Mouse (Mus musculus) natural killer cell, adult 2 months (primary cell): ENCODE measurements around the gene Alox12.

Experiments
- DNase-seq, 2 experiments: peaks; one replicate each; pipeline ENCODE4 v3.0.0; 2022; ENCODE audit warnings: low spot score in 2 of 2

Gene Alox12

GRCm38 (mm10) chr11:70220731-70221602 is 34.2 kb downstream of the Alox12 start, which contains the start of gene Slc16a13:
Slc16a13 (minus strand) TSS chr11:70221064.
- peak; percentile 83 to 90 for DNase-seq

DNA sequence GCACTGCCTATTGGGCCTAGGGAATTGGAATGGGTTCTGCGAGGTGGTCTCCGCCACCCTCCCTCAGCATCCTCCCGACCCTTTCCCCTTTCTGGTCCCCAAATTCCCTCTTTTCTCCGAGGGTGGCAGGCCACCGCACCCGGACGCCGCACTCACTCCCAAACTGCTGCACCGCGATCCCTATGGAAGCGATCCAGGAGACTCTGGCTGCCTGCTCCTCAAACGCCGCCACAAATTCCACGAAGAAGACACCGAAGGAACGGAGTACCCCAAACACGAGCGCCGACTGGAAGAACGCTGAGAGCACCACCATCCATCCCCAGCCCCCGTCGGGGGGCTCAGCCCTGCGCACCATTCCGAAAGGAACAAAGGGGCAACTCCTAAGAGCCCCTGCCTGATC is 34.8 kb downstream of the Alox12 start:
- DNase-seq = no peak

- DNase-seq = no peak
These were observed 35.3 kb downstream of the Alox12 start for GRCm38 (mm10) chr11:70219873-70220272.

GRCm38 (mm10) chr11:70218741-70219470 is 36.2 kb downstream of the Alox12 start:
- DNase-seq = no peak

GRCm38 (mm10) chr11:70218039-70218438 is 37.1 kb downstream of the Alox12 start:
- no peak for DNase-seq

GRCm38 (mm10) chr11:70216103-70216502 is 39.0 kb downstream of the Alox12 start:
- DNase-seq = no peak

GRCm38 (mm10) chr11:70215301-70215700 is 39.9 kb downstream of the Alox12 start:
- no peak for DNase-seq

DNA sequence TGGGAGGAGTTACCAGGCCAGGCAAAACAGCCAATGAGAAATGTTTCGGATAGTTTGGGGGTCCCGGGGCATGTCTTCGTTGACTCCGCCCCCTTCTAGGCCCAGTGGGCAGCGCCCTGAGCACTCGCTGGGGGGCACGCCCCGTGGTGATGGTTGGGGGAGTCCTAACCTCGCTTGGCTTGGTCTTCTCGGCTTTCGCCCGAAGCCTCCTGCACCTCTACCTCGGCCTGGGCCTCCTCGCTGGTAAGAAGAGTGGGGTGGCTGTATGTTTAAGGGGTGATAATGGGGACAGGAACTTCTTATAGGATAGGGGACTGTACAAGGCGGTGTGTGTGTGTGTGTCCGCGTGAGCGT is 40.3 kb downstream of the Alox12 start:
- DNase-seq = no peak

- DNase-seq = no peak
These were observed 40.8 kb downstream of the Alox12 start for GRCm38 (mm10) chr11:70214191-70214855.

DNA sequence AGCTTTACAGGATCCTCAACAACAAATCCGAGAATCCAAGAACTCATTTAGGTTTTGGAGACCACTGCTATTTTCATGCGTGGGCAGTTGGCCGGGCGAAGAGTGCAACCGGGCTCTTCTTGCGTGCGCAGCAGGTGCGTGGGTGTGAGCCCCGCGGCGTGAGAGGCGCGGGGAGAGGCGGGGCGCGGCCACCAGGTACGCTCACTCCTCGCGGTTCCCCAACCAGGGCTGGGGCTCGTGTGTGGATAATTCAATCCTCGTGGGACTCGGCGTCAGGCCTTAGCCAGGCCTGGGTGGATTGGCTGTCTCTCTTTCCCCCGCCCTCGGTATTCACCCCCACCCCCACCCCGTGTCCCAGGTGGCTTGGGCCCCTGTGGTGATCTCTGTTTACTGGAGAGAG is 41.4 kb downstream of the Alox12 start:
- DNase-seq = no peak

DNA sequence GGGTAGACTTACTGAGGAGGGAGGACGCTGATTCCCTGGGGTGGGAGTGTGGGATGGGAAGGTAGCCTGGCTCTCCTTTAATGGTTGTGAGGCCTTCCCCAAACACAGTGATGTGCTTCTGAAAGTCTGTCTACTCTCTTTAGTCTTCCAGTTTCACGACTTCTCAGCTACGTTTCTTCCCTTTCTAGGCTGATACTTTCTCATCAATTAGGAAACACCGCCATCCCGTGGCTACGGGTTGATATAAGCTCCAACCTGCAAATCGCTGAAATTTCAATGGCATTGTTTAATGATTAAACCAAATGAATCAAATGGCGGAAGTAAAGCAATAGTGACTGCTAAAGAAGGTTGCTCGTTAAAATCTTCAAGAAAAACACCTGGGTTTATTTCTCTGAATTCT is 42.3 kb downstream of the Alox12 start:
- peak in 1 of 2 experiments; percentile 55 for DNase-seq

- no peak for DNase-seq
These were observed 42.7 kb downstream of the Alox12 start, which contains the start of gene Slc16a11 for GRCm38 (mm10) chr11:70212423-70212822. Slc16a11 (plus strand) TSS chr11:70212752.

DNA sequence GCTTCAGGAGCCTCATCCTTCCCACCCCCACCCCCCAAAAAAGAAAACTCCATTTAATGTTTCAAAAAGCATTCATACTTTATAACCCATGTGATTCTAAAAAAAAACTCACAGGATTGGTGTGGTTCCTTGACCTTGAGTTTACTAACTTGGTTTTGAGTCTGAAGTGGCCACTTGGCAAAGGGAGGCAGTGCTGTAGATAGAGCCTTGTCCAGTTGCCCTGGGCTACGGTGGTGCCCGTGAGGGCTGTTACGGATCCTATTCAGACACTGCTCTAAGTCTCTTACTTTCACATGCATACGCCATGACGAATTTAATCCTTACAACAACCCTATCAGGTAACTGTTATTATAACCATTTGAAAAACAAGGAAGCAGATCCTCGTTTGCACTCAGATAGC is 43.2 kb downstream of the Alox12 start:
- DNase-seq = no peak

DNA sequence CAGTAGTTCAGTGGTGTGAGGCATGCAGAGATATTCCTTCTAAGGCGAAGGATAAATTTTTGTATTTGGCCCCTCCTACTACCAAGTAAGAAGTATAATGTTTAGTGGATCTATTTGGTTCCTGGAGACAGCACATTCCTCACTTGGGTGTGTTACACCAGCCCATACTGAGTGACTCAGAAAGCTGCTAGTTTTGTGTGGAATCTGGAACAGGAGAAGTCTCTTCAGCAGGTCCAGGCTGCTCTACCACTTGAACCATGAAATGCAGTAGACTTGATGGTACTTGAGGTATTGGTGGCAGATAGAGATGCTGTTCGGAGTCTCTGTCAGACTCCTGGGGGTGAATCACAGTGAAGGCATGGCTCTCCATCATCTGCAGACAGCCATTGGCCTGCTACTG is 44.5 kb downstream of the Alox12 start:
- no peak for DNase-seq

DNA sequence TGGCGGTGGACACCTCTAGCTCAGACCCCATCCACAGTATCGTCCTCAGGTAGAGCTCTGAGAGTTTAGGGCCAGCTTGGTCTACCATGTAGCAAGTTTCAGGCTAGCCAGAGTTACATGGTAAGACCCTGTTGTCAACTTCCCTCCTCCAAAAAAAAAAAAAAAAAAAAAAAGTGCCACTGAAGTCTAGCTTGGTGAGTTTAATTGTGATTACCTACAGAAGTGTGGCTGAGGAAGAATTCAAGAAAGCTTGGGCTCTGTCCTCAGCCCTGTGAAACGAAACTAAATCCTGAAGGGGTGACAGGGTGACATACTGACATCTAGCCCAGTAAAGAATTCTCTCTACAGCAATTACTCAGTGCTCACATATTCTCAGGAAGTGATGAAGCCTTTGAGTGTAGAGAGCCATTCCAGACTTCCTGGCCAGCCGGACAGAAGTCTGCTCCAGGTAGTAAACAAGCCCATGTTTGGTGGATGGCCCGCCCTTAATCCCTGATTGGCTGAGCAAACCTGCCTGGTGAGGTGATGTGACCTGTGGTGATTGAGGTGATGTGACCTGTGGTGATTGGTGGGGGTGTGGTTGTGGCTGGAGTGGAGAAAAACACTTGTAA is 46.3 kb downstream of the Alox12 start:
- DNase-seq = no peak

DNA sequence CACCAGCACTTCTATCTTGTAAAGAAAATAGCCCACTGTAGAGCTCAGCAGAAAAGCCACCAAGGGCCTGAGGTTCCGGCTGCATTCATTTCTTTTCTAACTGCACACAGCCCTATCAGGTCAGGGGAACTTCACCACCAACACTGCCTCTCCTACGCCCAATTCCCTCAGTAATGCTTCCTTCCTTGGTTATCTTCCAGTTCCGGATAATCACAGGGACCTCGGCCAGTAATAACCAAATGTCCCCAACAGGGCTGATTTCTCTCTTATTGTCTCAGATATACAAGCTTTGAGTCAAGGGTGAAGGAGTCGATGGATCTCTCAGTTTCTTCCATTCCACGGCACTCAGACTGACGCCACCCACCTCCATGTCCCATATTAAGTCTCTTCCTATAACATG is 47.9 kb downstream of the Alox12 start:
- DNase-seq = no peak

DNA sequence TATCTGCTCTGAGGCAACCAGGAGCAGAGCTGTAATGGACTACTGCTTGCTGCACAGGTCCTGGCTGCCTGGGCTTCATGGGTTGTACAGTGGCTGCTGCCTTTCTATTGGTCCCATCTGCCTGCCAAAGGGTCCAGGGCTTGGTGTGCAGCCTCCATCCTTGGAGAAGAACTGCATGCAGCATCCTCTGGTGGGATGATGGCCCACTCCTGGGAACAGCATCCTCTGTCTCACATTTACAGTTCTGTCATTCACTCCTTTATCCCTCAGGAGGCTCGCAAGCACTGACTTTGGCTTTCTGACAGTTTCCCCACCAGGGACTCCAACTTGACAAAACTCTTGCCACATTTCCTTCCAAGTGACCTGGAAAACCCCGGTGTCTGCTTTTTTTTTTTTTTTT is 48.4 kb downstream of the Alox12 start:
- DNase-seq = no peak

DNA sequence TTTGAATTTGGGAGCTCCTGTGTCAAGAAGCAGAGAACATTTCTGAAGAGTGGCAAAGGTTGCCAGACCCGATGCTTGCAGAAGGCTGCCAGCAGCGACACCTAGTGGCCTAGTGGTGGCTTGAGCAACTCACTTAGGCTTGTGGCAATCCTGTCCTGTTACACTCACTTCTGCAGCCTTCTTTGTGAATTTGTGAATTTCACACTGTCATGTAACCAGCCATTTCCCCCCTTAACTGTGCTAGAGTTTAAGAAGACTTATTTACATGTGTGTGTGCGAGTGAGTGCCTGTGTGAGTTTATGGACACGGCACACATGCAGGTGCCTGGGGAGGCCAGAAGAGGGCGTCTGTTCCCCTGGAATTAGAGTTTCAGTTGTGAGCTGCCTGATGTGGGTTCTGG is 53.5 kb downstream of the Alox12 start:
- DNase-seq = peak; percentile 75 to 78

DNA sequence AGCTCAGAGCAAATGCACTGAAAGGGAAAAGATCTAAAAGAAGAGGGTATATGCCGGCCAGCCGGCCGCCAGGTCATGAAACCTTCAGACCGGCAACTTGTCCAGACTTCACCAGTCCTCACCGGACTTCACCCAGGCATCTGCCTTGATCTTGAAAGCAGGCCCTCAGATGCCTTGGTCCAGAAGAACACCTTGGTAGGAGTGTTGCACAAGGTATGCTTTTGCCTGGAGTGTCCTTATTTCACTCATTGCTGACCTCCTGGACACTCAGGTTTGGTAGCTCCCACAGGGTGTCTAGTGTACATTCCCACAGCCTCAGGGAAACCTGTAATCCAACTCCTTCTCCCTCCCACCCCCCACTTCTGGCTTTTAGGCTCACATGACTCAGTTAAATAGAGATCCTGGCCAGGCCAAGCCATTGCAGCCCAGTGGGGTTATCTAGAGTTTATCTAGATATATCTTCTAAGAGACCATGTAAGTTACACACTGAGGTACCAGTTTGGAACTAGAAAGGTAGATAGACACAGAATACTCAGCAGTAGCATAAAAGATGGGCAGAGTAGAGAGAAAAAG is 55.0 kb downstream of the Alox12 start:
- no peak for DNase-seq

DNA sequence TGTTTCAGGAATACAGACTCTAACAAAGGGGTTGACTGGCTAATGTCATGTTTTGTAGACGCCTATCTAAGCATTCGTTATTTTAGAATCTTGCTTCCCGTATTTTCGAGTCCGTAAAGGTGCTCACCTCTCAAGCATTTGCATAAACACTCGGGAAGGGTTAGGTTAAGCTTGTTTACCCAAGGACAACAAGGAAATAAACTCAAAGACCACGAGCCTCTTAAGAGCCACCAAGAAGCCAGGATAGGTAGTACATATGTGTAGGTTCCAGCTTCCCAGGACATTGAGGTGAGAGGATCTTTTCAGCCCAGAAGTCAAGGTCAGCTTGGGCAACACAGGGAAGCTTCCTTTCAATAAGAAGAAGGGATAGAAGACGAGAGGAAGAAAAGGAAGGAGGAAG is 56.0 kb downstream of the Alox12 start:
- DNase-seq = no peak

GRCm38 (mm10) chr11:70198332-70198731 is 56.8 kb downstream of the Alox12 start:
- peak; percentile 58 to 80 for DNase-seq
